Mouse (Mus musculus) right cerebral cortex, adult 2 months (tissue): ENCODE measurements around the gene Gpam.
A peak's percentile ranks its signal among the peaks of the same experiment; 100 is the strongest.

Source experiments
- DNase-seq, 2 experiments: peaks; one replicate each; pipeline ENCODE4 v3.0.0; 2021 to 2022; ENCODE audit warnings: low spot score in 2 of 2

Gpam gene

DNA sequence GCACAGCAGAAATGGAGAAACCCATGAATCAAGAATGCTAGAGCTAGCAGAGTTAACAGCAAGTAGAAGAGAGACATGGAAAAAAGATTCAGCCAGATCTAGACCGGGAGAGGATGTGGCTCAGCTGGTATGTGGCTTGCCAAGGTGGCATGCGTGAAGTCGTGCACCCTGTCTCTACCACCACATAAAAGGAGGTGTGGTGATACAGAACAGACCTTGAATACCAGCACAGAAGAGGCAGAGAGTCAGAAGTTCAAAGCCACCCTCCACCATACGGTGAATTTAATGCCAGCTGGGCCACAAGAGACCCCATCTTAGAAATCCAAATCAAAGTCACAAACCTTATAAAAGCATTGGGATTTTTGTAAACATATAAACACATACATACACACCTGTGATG lies 25.4 kb downstream of the Gpam start:
- DNase-seq: no peak

DNA sequence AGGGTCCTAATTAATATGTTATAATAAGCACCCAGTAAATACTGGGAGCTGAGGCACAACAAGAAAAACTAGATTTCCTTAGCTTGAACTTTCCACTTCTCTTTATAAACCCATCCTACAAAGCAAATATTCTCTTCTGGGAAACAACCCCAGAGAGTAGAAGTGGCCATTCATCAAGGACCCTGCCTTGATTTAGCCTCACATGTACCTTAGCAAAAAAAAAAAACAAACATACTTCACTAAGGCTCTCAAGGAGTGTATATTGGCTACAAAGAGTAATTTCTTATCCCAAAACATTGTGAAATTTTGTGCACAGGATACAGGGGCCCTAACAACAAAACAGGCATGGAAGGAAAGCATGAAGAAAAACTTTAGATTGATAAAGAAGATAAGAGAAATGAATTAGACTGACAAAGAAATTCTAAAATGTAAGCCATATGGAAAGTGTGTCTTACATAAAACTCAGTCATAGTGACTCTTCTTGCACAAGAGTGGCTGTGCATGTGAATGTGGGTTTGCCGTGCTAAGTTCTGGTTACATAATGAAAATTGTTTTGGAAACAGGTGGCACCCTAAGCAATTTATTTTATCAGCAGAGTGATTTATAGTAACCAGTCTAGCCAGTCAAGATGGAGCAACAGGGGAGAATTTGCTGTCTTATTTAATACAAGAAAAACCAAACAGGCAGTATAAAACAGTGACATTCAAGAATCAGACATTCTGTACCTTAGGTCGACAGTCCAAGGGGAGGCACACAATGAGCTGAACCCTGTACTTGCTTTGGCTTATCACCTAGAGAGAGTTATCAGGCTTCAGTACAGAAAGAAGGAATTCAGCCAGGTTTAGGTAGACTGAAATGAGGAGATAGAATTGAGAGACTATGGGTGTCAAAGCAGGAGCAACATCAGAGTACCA lies 26.6 kb downstream of the Gpam start:
- no peak for DNase-seq

DNA sequence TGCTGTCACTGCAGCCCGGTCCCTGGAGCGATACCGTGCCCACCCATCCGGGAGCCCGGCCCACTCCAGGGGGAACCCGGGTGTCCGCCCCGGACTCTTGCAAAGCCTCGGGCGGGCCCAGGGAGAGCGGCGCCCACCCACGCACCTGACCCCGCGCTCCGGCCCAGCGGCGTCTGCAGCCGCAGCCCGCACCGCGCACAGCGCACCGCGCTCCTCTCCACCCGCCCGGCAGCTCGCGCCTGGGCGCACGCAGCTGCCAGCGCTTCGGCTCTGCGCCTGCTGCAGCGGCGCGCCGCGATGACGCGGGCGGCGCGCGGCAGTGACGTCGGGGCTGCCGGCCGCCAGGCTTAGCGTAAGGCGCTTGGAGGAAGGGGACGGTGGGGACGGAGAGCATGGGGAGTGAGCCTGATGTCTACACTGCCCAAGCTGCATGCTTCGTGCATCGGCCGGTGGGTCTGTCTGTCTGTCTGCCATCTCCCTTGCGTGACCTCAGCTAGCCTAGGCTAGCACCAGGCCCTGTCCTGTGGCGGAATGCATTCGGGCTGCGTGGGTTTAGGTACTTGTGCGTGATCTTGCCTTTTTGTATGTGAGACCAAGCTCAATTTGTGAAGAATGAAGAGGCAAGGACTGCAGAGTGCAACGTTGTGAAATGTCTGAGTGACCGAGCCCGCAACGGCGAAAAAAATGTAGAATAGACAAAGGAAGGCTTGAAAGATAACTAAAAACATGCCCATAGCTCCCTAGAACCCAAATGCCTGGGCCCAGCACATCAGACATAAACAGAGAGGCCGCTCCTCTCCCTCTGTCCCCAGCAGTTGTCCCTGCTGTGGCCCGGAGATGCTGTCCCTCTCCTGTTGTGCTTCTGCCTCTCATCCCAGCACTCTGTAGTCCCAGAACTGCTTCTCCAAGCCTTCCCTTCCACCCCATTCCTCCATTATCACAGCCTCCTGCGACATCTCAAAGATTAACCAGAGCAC lies 27.6 kb downstream of the Gpam start:
- peak; percentile 71 to 82 for DNase-seq

DNA sequence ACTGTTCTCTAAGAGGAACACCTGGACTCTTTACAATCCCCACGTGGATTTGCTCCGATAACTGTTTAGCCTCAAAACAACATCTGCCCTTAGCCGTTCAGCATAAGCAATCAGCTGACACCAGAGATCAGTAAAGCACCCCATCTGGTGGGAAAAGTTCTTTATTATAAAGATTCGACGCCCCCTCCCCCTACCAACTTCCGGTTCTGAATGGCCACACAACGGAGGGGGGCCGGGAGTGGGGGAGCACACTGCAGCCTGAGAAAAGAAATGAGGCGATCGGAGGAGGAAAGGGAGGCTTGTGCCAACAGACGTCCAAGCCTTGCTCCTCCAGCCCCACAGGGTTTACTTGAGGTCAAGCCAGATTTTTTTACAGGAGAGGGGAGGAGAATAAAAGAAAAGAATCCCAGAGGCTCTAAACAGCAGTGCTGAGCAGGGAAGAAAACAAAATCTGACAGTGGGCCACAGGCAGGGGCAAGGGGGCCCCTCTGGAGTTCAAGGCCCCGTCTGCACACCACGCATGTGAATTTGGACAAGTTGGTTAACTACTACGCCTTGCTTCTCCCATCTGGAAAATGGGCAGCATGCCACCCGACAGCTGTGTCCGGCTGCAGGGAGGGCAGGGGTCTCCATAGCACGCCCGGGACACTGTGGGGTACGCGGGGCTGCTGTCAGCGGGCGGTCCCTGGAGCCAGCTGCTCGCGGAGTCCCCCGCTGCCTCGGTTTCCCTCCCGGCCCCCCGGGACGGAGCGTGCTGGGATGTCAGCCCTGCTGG lies 28.4 kb downstream of the Gpam start:
- DNase-seq: peak; percentile 10 to 36

DNA sequence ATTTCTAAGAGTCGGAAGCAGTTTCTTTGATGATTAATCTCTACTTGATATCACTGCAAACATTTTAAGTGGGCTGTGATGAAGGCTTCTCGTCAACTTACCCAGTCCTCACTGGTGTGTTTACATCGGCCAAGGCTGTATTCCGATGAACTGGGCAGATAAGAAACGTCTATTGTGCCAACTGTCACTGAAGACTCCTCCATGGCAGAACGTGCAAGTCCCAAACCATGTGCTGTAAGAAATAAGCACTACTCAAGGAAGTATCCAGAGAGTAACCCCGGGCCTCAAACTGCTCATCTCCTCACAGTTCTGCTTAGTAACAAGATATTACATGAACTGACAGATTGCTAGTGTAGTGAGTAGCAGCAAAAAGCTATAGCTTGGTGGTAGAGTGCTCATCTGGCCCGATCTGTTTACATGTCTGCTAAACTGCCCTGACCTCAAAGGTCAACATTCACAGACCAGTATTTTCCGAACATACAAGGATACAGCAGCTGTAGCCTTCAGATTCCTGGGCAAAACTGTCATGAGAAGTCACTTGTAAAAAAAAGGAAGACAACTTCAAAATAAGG lies 29.6 kb downstream of the Gpam start:
- DNase-seq: no peak

DNA sequence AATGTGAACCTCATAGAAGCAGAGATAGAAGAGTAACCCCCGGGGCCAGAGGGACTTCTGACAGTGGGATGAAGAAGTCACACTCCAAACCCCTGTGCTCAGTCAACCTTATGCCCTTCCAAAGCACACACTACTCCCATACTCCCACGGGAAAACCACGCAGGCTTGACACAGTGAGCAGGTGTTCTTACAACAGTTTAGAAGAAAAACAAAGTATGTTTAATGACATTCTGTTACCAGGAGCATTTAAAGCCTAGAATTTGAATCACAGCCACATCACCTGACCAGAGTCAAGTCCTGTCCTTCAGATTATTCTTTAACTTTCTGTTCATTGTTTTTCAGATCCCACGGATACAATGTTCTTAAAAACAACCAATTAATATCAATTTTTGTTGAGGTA lies 30.4 kb downstream of the Gpam start:
- no peak for DNase-seq

DNA sequence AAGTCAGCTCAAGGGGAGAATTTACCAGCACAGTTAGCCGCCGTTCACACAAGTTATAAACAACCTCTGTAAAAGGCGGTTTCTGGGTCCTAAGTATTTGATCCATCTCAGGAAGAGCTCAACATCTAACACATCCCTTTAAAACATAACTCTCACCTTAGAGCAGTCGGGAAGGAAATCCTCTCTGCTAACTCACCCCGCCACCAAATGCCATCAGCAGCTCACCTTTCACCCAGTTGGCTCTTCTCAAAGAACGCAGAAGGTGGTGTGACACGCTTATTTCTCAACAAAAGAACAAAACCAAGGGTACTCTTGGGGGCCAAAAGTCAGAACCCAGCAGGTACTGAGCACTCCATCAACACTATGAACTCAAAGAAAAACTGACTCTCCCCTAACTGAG lies 31.5 kb downstream of the Gpam start:
- no peak for DNase-seq

DNA sequence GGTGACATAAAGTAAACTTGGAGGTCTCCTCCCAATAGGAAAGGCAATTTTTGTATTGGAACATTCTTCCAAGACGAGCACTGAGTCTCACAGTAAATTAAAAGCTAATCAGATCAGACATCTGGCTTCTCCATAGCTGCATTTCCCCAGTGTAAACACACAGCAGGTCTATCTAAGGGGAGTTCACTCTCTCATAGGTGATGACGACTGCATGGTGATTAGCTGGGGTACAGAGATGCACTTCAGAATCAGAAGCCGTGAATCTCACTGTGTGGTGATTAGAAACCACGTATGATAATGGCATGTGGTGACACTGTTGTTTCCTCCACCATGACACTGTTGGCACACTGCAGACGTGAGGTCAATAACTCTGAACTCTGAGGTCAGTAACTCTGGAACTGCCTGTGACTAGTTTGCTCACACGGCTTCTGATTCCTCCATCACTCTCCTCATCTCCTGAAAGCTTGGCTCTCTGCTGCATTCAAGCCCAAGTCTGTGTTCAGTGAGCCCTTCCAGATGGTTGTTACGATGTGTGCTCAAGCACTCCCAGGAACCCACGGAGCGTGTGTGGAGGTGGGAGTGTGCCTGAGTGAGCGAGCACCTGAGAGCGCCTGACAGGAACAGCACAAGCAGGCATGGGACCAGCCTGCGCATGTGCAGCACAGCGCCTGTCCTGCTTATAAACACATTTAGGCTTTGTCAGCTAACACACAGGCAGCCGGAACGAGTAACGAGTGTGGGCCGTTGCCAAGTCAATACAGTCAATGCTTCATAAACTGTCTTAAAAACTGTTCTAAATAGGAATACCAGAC lies 35.2 kb downstream of the Gpam start:
- DNase-seq: peak; percentile 65 to 70

DNA sequence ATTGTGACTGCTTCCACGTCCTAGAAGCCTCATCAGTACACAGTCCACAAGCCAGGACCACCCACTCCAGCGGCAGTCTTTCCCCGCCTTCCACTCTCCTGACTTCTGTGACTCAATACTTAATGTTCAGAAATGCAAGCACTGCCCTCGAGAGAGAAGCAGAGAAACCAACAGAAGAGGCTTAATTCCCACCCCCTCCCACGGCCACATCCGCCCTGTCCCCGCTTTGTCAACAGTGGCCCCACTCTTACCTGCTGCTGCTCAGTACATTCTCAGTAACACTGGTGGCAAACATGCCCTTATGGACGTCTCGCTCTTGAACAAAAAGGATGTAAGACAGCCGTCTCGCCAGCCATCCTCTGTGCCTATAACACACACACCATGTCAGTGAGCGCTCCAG lies 36.2 kb downstream of the Gpam start:
- no peak for DNase-seq

DNA sequence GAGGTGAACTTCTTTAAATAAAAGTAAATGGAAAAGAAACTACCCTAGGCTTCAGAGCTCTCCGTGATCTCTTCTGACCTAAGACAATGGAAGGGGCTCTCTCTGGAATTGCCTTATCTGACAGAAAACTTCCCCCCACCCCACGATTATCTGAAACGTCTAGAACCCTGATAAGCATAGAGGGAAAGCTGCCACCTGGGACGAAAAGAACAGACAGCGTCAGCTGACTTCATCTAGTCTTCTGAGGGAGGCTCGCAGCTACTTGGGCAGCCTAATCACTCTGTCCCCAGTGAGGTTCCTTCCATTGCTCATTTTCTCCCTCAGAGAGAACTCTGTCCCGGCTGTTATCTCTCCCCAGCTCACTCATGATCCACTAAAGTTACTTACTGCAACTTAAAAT lies 36.9 kb downstream of the Gpam start:
- no peak for DNase-seq

DNA sequence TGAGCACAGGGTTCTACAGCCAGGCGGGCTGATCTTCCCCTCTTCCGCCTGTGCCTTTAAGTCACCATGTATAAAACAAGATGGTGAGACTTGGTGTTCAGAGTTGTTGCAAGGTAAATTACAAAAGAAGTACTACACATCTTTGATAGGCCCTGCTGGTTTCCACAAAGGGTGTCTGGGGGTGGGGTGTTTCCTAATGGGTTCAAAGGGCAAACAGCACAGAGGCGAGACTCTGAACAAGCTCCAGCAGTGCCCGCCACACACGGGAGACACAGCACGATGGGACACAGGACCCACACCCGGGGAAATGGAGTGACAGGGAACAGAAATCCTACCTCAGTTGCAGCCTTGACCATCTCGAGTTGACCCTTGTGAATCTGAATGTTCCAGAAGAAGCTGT lies 39.3 kb downstream of the Gpam start:
- DNase-seq: no peak

DNA sequence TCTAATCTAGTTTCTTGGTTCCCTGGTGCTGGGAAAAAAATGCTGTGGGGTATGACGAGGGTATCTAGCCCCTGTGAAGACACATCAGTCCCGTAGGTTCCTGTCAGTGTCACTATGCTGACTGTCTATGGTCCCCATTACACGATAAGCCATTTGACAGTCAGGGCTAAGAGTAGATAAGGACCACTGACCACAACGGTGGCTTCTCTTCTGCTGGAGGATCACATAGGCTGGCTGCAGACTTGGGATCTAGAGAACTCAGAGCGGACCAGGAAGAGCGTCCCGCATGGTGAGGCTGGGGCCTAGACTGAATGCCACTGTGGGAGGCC lies 41.2 kb downstream of the Gpam start:
- DNase-seq: no peak

DNA sequence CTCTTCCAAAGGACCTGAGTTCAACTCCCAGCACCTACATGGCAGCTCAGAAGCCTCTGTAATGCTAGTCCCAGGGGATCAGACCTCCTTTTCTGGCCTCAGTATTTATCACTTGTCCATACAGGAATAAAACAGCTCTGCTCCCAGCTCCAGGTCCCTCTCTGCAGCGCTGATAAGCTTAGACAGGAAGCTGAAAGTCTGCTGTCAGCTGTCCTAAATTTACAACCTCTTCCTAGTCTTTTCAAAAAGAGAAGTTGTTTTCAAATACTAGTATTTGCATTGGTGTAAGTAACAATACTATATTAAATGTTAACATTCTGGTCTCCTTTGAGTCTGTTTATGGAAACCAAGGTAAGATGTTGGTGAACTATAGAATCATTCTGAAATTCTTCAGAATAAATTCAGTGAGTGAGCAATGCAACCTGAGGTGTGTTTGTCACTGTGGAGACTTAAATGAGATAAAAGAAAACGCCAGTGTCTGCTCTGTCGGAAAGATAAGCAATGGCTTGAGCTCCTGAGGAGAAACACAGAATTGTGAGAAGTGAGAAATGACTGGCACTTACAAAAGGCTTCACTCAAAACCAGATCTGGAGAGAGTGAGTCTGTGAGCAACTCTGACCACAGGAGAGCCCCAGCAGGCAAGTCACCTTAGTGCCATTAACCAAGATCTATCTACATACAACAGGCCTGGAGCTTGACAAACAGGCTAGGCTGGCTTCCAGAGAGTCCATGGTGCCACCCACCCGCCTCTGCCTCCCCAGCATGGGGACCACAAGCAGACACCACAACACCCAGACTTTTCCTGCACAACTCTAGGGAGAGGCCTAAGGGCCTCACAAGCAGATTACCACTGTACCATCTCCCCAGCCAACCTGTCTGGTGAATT lies 41.8 kb downstream of the Gpam start:
- no peak for DNase-seq

DNA sequence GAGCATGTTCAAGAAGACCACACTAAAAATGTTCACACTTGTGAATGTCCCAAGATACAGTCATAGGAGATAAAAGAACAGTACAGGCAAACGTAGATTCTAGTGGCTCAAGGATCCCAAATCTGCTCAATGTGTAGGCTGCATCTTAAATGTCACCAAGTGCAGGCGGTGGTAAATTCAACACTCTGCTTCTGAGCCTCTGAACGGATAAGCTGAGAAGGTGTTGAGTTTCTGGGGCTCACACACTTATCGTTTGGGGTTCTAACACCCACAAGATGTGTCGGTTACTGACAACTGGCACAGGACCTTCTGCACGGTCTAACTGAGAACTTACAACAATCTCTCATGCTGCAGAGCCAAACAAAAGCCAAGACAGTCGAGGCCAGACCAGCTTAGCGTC lies 50.2 kb downstream of the Gpam start:
- peak in 1 of 2 experiments; percentile 27 for DNase-seq

DNA sequence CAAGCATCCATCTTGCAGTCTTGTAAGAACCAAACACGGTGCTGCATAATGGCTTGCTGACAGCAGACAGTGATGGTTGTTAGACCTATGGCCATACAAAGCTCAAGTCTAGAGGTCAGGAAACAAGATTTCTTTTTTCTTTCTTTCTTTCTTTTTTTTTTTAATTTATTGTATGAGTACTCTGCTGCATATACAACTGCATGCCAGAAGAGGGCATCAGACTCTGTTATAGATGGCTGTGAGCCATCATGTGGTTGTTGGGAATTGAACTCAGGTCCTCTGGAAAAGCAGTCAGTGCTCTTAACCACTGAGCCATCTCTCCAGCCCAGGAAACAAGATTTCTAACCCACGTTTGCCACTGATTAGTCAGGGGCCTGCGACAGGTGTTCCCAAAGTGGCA lies 54.0 kb downstream of the Gpam start:
- no peak for DNase-seq

DNA sequence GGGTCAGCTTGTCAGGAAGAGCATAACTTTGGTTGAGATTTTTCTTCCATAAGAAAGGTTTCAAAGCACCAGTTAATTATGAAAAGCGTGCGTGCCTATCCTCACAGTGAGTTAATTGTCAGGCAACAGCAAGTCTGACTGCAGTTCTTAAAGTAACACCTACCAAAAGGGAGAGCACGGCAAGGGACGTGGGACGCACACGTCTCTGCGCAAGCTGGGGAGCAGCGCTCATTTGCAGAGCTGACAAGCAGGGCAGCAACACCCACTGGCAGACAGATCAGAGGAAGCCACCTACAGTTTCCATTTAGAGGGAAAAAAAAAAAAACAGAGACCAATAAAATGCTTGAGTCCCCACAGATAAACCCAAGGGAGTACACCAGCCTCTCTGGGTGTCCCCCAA lies 58.0 kb downstream of the Gpam start:
- DNase-seq: peak; percentile 58 to 63

DNA sequence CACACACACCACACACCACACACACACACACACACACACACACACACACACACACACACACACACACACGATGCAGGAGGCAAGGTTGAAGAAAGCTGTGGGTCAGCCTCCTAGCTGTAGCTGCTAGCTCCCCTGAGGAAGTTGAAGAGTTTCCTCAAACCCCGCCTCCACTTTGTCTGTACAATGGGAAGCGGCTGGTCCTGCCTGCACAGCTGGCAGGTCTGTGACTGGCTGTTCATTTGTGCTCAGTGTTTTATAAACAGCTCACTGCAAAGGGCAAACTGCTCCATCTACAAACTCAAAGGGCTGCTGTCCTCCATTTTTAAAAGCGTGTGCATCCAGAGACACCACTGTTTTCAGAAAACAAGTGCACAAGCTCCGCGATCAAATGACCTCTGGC lies 63.8 kb downstream of the Gpam start:
- DNase-seq: no peak

DNA sequence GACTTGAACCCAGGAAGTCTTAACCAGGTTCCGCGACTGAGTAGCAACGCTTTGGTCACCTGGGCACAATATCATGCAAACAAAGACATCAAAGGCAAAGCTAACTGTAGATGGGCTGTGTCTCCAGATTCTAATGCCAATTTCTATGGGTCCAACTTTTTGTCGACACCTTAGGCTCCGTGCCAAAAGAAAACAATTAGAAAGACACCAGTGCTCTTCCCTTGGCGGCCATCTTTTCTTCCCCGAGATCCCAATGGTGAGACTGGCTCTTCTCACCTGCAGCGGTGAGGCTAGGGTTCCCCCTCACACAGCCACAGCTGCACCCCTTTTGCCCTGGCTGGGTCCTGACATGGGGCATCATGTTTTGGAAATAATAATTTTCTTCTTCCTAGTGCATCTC lies 64.5 kb downstream of the Gpam start:
- DNase-seq: no peak

DNA sequence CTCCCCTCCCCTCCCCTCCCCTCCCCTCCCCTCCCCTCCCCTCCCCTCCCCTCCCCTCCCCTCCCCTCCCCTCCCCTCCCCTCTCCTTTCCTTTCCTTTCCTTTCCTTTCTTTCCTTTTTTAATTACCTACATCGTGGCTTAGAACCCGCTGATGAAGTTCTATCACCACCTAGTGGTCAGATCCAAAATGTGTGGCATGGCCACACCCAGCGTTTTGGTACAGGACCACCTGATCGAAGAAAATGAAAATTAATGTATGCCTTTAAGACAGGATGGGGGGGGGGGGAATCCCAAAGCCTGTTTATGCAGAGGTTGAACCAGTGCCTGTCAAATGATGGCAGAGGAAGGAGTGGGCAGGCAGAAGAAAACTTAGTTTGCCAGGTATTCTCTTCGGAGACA lies 65.1 kb downstream of the Gpam start:
- DNase-seq: peak; percentile 71 to 79

DNA sequence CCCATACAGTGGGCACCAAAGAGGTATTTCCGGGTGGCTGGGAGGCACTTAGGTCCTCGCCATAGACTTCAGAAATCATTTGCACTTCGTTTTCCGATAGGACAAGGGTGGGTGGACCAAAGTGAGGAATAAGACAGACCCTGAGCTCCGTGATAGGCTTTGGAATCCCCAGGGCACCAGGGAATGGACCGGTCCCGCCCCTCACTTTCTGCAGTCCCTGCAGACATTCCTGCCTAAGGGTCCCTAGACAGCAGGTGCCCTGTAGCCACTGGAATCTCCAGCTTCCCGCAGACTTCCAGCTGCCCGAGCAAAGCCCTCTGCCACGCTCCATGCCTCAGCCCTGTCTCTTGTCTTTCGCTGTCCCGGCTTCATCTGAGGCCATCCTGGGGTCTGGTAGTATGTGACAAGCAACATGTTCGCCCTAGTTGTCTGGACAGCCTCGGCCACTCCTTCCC lies 65.6 kb downstream of the Gpam start:
- no peak for DNase-seq
